Mouse (Mus musculus) heart, adult 11 months (tissue): Measurements from ENCODE around the gene L1cam.

Experiments used
- DNase-seq: peaks from one replicate; pipeline ENCODE4 v3.0.0; 2022

The L1cam gene

DNA sequence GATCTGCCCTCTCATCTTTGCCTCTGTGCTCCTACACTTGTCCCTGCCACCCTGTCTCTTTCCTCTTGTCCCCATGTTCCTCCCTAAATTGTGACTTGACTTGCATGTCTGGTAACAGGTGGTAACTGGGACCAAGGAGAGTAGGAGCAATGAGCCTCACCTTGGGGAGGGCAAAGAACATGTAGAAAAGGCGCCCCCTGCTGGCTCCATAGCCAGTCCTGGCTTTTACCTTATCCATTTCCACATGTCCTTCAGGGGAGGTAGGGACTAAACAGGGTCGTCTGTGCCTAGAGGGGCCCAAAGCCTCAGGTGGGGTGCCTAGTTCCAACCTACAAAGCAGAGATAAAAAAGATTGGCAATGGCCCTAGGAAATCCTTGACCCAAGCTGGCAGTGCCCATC is at the start of gene L1cam:
Gene L1cam (minus strand): TSS at position 387 of the 400 bp plus-strand sequence.
- peak; percentile 89 for DNase-seq

DNA sequence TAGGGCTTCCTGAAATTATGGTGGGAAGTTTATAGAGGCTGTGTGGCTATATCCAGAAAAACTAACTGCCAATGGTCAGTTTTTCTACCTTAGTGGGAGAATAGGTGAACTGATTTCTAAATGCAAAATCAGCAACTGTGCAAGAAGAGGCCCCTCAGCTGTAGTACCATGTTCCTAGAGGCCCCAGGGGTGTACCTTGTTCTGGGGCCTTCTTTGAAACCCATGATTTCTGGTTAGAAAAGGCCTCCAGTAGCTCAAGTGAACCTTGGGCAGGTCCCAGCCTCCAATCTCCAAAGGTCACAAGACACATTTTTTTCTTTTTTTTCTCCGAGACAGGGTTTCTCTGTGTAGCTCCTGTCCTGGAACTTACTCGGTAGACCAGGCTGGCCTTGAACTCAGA is 46.4 kb upstream of the L1cam start:
- peak; percentile 43 for DNase-seq

DNA sequence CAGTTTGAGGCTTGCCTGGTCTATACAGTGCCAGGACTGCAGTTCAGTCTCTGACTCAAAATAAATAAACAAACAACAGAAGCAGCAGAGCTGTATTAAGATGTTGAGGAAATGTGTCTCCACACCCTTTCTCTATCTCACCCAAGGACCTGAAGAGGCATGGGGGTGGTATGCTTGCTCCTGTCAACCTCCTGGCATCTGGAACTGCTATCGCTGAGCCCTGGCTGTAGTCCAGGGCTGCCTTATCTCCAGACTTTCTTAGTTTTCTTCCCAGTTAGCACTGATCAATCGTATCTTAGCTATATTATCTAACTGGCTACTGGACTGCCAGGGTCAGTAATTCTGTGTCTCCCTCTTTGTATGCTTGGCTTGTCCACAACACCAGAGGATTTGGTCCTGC is 46.0 kb upstream of the L1cam start:
- DNase-seq = peak; percentile 48

DNA sequence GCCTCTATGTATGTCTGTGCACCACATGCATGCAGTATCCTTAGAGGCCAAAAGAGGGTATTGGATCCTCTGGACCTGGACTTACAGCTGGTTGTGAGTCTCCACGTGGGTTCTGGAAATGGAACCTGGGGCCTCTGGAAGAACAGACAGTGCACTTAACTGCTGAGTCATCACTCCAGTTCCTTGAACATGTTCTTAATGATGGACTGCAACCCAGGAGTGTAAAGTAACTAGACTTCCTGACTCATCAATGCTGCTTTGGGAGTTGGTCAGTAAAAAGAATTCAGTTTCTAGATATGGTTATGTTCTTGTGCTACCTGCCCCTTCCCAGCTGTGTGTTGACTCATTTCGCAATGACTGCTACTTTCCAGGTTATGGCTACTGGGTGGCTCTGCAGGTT is 36.0 kb upstream of the L1cam start:
- peak; percentile 2 for DNase-seq

DNA sequence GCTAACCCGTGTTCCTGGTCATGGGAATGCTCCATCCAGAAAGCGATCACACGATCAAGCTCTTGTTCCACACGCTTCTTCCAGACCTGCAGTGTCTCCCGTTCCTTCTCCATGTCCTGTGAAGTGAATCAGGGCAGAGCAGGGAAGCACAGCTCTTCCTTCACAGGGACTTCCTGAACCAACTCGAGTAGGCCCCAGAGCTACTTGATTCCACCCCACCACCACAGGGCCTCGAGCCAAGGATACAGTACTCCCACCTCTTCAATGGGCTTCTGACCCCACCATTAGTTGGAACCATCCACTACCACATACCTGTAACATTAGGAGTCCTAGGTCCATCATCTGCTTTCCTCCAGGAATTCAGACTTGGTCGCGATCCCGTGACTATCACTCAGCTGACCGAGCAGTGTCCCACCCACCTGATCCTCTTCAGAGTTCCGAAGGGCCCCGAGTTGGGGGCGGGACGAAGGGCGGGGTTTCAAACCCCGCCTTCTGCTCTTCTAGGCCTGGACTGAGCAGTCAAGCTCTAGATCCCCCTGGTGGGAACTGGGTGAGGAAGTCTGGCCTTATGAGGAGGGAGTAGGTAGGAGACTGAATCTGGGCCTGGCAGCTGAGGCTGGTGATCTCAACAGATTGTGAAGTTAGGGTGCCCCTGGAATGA is 34.6 kb upstream of the L1cam start, which contains the start of gene Renbp:
Gene Renbp (minus strand): TSS at position 449 of the 661 bp plus-strand sequence.
- peak; percentile 99 for DNase-seq

DNA sequence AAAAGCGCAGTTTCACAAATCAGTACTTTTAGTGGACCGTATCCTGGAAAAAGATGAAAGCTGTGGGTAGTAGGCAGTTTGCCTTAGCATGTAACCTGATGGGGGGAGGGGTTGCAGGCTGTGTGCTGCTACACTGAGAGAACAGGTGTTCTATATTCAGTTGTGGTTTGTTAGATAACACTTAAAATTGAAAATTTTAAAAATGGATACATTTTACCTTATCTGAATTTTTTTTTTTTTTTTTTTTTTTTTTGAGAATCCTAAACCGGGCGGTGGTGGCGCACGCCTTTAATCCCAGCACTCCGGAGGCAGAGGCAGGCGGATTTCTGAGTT is 26.6 kb upstream of the L1cam start:
- DNase-seq = no peak

DNA sequence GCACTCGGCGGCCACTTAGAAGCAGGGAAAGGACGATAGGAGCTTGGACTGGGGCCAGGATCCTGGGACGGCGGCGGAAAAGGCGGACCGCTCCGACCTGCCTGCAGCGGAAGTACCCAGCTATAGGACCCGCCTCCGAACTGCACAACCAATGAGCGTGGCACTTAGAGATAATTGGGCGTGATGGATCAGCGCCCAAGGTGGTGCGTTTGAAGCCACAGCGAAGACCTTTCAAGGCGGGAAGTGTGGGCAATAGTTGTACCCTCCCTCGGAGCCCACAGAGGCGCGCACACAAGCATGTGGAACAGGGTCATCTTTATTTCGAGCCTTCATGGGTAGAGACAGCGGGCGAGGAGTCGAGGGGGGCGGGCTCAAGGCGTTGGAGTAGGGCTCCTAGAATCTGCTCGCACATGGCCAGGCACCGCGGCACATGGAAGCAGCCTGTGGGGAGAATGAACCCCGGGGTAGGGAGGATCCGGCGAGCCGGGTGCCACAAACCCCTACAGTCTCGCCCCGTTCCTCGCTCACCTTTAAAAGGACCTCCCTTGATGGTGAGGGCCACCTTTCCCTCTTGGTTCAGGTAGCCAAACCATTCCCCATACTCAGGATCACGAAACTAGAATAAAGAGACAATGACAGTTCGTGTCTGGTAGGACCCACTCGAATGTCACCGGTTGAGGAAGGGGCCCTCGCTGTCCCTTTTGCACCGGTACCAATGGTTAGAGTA is 26.1 kb upstream of the L1cam start, which contains the start of the genes Arhgap4 and Naa10:
Gene Arhgap4 (minus strand): TSS at position 48 of the 727 bp plus-strand sequence.
Gene Naa10 (minus strand): TSS at position 122 of the 727 bp plus-strand sequence.
- peak; percentile 99 for DNase-seq

DNA sequence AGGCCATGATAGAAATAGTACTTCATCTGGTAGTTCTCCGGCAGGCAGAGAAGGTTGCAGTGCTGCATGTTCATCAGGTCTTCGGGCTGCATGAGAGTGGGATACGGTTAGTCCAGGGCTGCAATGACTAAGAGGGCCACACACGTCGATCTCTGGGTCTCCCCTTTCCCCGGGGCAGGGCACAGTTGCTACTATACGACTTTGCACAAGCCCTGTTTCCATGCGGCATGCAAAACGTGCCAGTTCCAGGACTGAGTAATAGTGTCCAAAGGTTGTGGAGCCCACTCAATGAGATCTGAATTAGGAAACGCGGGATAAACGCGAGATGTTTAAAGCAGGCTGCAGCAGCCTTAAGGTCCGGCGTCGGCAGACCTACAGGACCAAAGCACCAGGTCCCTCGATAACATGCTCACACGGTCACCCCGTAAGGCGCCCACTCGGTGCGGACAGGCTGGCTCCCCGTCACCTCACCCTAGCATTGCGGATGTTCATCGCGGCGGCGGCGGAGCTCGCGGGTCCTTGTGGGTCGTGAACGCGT is 25.4 kb upstream of the L1cam start:
- peak; percentile 85 for DNase-seq

DNA sequence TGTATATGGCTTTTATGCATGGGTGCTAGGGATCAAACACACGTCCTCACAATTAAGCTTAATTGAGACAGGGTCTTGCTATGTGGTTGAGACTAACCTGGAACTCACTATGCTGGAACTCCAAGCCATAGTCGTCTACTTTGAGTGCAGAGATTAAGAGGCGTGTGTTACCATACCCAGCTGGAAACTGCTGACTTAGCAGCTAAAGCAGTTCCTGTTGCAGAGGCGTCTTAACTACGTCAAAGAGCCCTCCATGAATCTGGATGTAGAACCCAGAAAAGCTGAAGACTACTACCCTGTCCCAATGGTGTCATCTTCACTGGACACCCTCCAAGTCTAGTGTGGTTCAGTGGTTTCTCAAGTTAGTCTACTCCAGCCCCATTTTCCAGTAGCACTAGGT is 22.7 kb upstream of the L1cam start:
- peak; percentile 72 for DNase-seq

DNA sequence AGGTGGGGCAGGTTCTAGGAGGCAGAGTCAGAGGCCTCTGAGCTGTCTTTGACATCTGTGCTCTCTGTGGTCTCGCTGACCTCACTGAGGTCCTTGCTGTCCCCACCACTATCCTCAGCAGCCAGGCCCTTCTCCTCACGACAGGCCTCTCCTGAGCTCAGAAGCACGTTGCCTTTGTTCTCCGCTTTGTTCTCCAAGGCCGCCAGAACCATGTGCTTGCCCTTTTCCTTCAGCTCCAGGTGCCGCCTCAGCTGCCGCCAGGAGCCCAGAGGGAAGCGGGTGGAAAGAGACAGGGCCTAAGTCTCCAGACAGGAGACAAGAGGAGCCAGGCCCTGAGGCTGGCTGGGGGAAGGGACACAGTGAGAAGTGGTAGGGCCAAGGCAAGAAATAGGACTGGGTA is 21.0 kb upstream of the L1cam start:
- peak; percentile 83 for DNase-seq

DNA sequence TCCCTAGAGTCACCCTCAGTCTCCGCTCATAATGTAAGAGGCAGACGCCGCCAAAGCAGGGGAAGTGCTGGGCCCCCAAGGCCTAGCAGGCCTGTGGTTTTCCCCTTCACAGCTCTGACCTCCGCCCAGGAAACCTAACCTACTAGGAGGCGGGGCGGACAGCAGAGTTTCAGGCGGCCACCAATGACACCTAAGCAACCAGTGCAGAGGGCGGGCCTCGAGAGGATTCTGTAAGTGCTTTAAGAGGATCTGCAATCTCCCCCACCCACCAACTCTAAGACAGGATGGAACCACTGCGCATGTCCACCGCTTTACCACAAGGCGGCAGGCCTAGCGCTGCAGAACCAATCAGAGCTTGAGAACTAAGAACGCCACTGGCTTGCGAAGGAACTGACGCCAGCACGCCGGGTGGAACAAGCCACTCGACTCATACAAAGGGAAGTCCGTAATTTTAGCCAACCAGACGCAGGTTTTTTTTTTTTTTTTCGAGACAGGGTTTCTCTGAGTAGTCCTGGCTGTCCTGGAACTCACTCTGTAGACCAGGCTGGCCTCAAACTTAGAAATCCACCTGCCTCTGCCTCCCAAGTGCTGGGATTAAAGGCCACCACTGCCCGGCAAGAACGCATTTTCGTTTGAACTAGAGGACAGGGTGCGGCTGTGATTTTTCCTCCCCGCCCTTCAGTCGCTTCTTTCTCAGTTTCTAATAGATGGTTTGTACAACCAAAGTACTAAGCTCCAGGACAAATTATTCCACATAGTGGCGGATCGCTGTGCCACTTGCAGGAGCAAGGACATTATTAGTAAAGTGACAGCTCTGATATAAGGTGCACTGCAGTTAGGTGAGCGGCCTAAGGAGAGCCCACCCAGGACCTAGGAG is 19.2 kb upstream of the L1cam start:
- peak; percentile 100 for DNase-seq

DNA sequence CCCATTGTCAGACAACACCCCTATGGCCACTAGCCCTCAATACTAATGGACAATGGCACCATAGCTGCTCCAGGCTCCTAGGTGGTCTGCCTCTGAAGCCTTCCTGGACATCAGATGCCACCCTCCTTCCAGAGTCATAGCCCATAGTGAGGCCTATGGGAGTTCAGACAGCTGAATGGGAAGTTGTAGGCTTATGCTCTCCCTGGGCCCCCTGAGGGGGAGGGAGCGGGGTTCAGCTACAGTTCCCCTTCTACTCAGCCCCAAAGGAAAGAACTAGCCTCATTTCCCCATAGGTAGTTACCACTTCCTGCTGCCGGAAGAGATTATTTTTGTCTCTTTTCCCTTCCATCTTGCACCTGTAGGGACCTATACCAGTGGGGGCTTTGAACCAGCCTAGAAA is 15.7 kb upstream of the L1cam start:
- DNase-seq = peak; percentile 86

DNA sequence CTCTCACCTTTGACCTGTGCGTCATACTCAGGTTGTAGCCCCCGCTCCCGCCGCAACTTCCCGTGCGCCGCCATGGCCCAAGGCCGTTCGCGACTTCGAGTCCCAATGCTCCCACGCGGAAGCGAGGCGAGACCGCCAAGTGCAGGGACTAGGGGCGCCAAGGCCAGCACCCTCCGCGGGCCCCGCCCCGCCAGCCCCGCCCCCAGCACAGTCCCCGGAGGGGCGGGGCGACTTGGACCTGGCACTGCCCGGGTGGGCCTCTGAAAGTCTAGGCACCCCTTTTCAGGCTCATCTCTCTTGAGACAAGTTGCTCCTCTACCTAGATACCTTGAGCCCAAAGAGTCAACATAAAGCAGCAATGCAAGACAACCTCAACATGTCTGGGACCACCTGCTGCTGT is 15.3 kb upstream of the L1cam start:
- DNase-seq = peak; percentile 92

DNA sequence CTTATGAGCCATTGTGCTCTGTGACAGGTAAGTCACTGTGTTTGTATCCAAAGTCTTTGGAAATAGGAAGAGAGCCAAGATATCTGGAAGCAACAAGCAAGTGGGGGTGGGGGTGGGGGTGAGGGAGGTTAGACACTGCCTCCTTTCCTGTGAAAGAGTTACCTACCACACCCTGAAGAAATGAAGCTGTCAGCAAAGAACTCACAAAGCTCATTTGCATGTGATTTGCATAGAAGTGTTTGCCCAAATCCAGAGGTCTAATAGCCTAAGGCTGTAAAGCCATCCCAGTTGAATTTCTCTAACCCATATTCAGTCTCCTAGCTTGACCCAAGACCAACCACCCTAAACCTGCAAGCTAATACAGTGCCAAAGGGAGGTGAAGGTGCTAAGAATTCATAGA is 14.5 kb upstream of the L1cam start:
- DNase-seq = no peak

DNA sequence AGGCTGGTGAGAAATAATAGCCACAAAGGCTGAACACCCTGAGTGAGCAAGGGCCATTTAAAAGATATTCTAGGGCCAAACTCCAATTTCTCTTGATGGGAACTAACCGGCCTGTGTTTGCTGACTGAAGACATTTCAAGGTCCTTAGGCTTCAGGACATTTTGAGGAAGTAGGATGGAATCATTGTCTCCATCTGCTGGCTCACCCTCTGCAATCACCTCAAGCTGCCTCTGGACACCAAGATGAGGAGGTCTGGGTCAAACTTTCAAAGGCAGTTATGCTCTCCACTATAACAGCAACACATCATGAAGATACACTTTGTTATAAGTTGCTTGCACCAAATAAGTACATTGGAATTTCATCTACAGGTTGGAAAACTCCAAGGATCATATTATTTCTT is 14.1 kb upstream of the L1cam start:
- DNase-seq = no peak

DNA sequence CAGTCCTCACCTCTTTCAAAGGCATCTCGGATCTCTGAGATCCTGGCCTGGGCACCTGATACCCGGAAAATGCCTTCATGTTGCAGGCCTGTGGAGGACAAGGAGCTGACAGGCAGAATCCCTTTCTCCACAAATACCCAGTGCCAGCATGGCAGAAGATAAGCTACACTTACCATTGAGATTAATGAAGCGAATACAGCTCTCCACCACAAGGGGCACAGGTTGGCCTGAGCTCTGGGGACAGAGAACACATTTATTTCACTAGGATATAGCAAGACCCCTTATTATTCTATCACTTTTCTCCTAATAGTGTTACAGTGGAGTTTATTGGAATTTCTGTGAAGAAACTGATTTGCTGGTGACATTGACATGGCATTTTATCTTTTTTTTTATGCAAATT is 2.1 kb upstream of the L1cam start:
- DNase-seq = no peak

DNA sequence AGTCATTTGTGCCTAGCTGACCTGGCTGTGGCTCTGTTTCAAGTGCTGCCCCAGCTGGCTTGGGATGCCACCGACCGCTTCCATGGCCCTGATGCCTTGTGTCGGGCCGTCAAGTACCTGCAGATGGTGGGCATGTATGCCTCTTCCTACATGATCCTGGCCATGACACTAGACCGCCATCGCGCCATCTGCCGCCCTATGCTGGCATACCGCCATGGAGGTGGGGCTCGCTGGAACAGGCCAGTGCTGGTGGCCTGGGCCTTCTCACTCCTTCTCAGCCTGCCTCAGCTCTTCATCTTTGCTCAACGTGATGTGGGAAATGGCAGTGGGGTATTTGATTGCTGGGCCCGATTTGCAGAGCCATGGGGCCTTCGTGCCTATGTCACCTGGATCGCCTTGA is 3.1 kb downstream of the L1cam start:
- DNase-seq = peak; percentile 60

DNA sequence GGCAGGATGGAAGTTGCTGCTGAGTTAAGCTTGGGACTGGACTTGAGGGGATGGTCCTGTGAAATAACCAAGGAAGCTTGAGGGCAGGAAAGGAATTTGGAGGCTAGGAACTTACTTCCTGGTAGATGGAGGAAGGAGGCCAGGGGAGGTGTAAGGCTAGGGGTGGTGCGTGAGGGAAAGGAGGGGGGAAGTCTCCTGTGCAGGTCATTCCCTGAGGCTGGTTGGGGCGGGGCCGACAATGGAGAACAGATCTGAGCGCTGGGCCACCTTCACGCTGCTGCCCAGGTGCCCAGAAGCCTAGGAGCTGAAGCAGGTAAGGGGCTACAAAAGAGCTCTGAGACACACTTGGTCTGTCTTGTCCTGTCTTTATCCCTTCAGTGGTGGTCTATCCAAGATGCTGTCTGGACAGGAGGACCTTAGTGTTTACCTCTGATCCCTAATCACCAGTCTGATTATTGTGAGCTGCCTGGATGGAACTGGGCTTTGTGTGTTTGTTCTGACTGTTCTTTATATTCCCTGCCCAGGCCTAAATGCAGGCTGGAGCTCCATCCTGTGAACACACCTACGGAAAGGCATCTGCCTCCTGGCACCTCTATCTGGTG is 4.3 kb downstream of the L1cam start, which contains the start of gene Avpr2:
Gene Avpr2 (plus strand): TSS at position 552 of the 602 bp plus-strand sequence.
- no peak for DNase-seq

DNA sequence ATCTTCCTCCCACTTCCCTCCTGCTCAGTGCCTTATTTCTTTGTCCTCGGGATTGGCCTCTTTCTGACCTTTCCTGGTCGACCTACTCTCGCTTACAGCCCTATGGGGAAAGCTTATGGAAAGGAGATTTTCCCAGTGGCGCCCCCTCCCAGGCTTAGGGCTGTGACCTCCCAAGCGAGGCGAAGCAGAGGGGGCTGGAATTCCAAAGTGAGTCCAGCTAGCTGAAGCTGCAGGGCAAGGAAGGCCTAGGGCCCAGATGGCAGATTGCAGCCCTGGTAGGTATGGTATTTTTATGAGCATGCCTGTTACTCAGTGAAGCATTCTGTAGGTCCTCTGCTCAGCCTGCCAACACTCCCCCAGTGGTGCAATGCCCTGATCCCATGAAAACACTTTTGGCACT is 14.4 kb downstream of the L1cam start:
- DNase-seq = no peak

DNA sequence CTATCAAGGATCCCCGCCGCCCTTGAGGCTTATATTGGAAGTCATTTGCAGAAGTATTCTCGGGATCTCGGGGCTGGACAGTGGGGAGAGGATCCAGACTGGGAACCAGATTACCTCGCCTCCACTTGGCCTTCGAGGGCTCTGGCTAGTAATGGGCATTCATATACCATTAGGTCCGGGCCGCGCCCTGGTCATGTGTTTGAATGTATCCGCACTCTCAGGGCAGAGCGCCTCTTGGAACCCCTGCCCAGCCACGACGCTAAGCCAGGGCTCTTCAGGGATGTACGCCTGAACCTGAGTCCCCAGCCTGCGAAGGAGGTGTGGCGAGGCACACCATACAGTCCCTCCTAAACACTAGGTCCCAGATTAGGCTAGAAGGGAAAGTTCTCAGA is 14.9 kb downstream of the L1cam start:
- DNase-seq = no peak

DNA sequence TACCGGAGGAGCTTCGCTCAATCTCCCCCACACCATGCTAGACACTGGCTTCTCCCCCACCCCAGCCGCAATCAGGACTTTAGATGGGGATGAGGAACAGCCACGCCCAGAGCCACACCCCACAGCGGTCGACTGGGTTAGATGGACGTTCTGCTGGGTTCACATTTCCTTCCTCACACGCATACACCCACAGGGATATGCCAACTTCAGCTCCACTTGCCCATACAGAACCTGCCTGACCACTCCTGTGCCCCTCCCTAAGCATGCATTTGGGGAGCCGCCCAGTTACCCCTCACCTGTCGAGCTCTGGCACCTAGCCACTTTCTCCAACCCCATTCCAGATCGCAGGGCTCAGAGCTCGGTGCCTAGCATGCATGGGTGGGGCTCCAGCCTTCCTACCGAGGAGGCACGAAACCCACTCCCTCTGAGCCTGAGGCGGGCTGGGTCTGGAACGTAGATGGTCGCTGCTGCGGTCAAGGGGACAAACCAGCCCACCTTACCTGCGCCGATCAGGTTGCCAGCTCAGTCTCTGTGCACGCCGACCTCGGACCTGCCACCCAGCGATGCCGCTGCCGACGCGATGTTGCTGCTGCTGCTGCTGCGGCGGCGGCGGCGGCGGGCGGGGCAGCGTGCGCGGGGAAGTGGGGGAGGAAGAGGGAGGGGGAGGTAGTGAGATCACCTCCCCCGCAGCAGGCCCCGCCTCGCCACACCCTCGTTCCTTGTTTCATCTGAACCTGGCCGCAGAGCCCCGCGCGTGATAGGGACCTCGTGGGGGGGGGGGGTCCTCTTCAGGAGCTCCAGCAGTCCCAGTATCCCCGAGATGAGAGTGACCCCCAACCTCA is 15.5 kb downstream of the L1cam start:
- DNase-seq = peak; percentile 93

DNA sequence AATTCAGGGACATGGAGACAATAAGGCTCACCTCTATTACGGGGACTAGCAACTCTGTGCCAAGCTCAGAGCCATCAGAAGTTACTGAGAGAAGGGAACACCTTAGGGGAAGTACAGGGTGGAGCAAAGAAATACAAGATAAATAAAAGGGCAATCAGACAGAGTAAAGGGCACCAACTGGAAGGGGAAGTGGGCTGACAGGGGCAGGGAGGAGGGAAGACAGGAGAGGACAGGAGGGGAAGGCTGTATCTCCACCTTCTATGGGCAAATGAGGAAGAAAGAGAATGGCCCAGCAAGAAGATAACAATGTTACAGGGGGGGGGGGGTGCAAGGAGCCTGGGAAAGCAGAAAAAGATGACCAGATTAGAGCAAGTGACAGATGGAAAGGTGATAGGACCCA is 18.9 kb downstream of the L1cam start:
- DNase-seq = no peak
